Mouse (Mus musculus) kidney, postnatal 0 days (tissue): Measurements from ENCODE around the gene Polrmt. TPM values are rescaled to one million over a fixed set of nuclear protein-coding genes. Genes with fewer than 3 reads are reported as not detected.
"Not testable (repeated sequence)": the region's sequence is repeated elsewhere in the genome, so short reads cannot be mapped to it uniquely, and the experiment has no call there.

ENCODE experiments used
- ATAC-seq: fragments of 200-750 bp; cut with Nextera tagmentation; replicated peaks from 2 replicates; pipeline ENCODE4 v1.8.0; 2017; ENCODE audit warnings: low read depth, moderate number of reproducible peaks, moderate TSS enrichment, moderate library complexity; ENCODE audit not compliant: low FRiP score
- DNase-seq: peaks from one replicate; pipeline ENCODE4 v3.0.0-alpha.2; 2016; ENCODE audit warnings: low spot score
- H3K27ac ChIP-seq: fragments of 300-500 bp; sonication (generic); 2 replicates; pipeline ENCODE4 v1.5.1; 2014; ENCODE audit warnings: mild to moderate bottlenecking
- H3K27me3 ChIP-seq: fragments of 300-500 bp; sonication (generic); 2 replicates; pipeline ENCODE4 v1.6.1; 2014; ENCODE audit warnings: low read length, mixed read lengths; ENCODE audit not compliant: insufficient read depth
- H3K36me3 ChIP-seq: fragments of 300-500 bp; sonication (generic); 2 replicates; pipeline ENCODE4 v1.6.1; 2014; ENCODE audit warnings: low read length, mixed read lengths; ENCODE audit not compliant: insufficient read depth
- H3K4me1 ChIP-seq: fragments of 300-500 bp; sonication (generic); replicated peaks from 2 replicates; pipeline ENCODE4 v1.6.1; 2014; ENCODE audit warnings: antibody characterized with exemption, low read length, mixed read lengths; ENCODE audit not compliant: insufficient read depth
- H3K4me2 ChIP-seq: fragments of 300-500 bp; sonication (generic); 2 replicates; pipeline ENCODE4 v1.6.1; 2014; ENCODE audit warnings: mild to moderate bottlenecking, low read length, moderate library complexity, mixed read lengths
- H3K4me3 ChIP-seq: fragments of 300-500 bp; sonication (generic); replicated peaks from 2 replicates; pipeline ENCODE4 v1.5.1; 2014; ENCODE audit warnings: low read depth, low read length
- H3K9ac ChIP-seq: fragments of 300-500 bp; sonication (generic); 2 replicates; pipeline ENCODE4 v1.6.1; 2014; ENCODE audit warnings: low read depth, low read length
- H3K9me3 ChIP-seq: fragments of 300-500 bp; sonication (generic); replicated peaks from 2 replicates; pipeline ENCODE4 v1.6.1; 2016; ENCODE audit warnings: low read length, inconsistent platforms, mixed read lengths
- CTCF ChIP-seq: IDR thresholded peaks from 2 replicates; pipeline ENCODE4 v1.5.1; 2016; ENCODE audit warnings: antibody characterized with exemption, low read depth, mild to moderate bottlenecking, moderate library complexity
- WGBS: fragments of 180-500 bp; shearing (Covaris S2); extraction: QIAGEN DNeasy Blood & Tissue Kit; methylation state at CpG from one replicate; pipeline ENCODE4 v1.1.7; 2014; 5-methylcytosine and 5-hydroxymethylcytosine counted together
- polyA plus RNA-seq: library from polyadenylated mRNA; unstranded; fragments of >200 nt; fragmentation: Nextera tagmentation; extraction: Ambion mirVana; gene quantifications from 2 replicates; pipeline ENCODE4 v1.2.1, GENCODE M21; 2015

The Polrmt gene
- polyA plus RNA-seq, 1 experiment from 2014 or later: 38.5 TPM

- no peaks in the 10 kb centered on the region for H3K27me3 ChIP-seq
- DNase-seq (no peak), ATAC-seq (no peak)
- H3K4me1 ChIP-seq: peaks cover 20% of the 10 kb centered on the region
- no peak overlapping the region for H3K4me3 ChIP-seq
- H3K27ac ChIP-seq: no peak overlapping the region
- H3K9me3 ChIP-seq: no peaks in the 10 kb centered on the region
- WGBS: 86% methylated on average over 7 of the region's 7 CpGs
- no peak overlapping the region for H3K9ac ChIP-seq
- H3K36me3 ChIP-seq: peaks cover 21% of the 10 kb centered on the region; the same call in 1 of the 2 replicates
- TF ChIP-seq CTCF: no peak
- H3K4me2 ChIP-seq: no peak overlapping the region
Observed at GRCm38 (mm10) chr10:79764234-79764633, 17.9 kb upstream of the Polrmt start.

DNA sequence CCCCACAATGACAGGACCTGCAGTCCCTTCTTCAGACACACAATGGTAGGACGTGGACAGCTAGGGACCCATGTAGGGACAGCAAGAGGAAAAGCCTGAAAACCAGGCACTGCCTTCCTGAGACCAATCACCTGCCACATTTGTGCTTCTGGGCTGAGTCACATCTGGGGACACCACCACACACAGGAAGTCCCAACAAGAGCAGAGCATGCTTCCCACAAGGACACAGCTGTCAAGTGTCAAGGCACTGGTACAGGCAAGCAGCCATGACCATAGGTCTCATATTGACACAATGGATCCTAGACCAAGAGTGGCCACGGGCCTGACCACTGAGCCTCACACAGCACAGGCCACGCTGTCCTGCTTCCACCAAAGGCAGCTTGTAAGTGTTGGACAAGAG is 16.5 kb upstream of the Polrmt start:
- no peak overlapping the region for H3K9ac ChIP-seq
- ATAC-seq (no peak), DNase-seq (no peak)
- no peaks in the 10 kb centered on the region for H3K9me3 ChIP-seq
- H3K4me1 ChIP-seq: peaks cover 15% of the 10 kb centered on the region
- no peak overlapping the region for H3K4me3 ChIP-seq
- peaks cover 34% of the 10 kb centered on the region for H3K36me3 ChIP-seq
- no peak overlapping the region for H3K4me2 ChIP-seq
- TF ChIP-seq CTCF: no peak
- H3K27me3 ChIP-seq: no peaks in the 10 kb centered on the region
- 82% methylated on average over 3 of the region's 3 CpGs for WGBS
- H3K27ac ChIP-seq: no peak overlapping the region

DNA sequence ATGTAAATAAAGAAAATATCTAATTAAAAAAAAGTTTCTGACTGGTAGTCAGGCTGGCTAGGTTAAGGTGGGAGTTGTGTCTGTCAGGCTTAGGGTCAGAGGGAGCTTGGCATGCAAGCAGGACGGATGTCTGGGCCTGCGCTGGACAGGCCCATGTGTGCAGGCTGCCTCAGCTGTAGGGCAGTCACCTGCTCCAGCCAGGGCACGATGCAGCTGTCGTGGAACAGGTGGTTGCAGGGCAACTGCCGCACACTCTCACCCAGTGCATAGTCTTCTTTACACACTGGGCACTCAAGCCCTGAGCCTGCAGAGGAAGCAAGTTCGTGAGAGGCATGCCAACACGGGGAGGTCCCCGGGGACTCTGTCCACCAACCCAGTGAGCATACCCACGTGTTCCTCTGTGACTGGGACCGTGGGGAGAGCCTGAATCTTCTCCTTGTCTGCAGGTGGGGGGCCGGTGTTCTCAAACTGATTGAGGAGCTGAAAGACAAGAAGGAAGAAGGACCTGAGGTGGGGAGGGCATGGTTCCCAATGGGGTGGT is 14.3 kb upstream of the Polrmt start:
- no peak overlapping the region for H3K9ac ChIP-seq
- TF ChIP-seq CTCF: no peak
- H3K36me3 ChIP-seq: peaks cover 42% of the 10 kb centered on the region
- H3K4me2 ChIP-seq: no peak overlapping the region
- H3K27me3 ChIP-seq: no peaks in the 10 kb centered on the region
- no peak overlapping the region for H3K4me3 ChIP-seq
- H3K27ac ChIP-seq: no peak overlapping the region
- H3K4me1 ChIP-seq: peaks cover 9% of the 10 kb centered on the region; the same call in 1 of the 2 replicates
- ATAC-seq (no peak), DNase-seq (no peak)
- WGBS: 89% methylated on average over 11 of the region's 11 CpGs
- H3K9me3 ChIP-seq: no peaks in the 10 kb centered on the region

DNA sequence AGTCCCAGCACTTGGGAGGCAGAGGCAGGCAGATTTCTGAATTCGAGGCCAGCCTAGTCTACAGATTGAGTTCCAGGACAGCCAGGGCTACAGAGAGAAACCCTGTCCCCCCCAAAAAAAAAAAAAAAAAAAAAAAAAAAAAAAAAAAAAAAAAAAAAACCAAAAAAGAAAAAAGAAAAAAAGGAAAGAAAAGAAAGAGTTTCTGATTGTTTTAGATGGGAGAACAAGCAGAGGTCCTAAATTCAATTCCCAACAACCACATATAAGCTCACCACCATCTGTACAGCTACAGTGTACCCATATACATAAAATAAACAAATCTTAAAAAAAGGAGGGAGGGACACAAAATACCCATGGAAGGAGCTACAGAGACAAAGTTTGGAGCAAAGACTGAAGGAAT is 13.3 kb upstream of the Polrmt start:
- H3K4me3 ChIP-seq, H3K9ac ChIP-seq, H3K4me1 ChIP-seq, ATAC-seq, H3K4me2 ChIP-seq, H3K27me3 ChIP-seq, H3K27ac ChIP-seq, DNase-seq, H3K9me3 ChIP-seq: not testable (repeated sequence)
- peaks cover 42% of the 10 kb centered on the region for H3K36me3 ChIP-seq
- WGBS: 95% methylated on average over 1 of the region's 1 CpGs

DNA sequence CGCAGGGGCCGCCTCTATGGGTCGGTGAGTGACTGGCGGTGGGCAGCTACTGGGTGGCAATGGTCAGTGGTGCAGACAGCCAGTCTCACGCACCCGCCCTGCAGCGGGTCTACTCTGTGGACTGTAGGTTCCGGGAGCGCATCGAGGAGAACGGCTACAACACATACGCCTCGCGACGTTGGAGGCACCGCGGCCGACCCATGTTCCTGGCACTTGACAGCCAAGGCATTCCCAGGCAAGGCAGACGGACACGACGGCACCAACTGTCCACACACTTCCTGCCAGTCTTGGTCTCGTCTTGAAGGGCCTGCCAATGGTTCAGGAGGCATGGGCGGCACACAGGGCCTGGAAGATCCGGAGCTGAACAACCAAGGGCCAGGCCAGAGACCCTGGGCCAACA is 10.3 kb upstream of the Polrmt start:
- Histone ChIP-seq H3K4me1 (peaks cover 8% of the 10 kb centered on the region; the same call in 1 of the 2 replicates), H3K27me3 (no peaks in the 10 kb centered on the region), H3K36me3 (peaks cover 36% of the 10 kb centered on the region), H3K9me3 (no peaks in the 10 kb centered on the region), H3K9ac (no peak overlapping the region), H3K4me2 (no peak overlapping the region), H3K4me3 (no peak overlapping the region), H3K27ac (no peak overlapping the region)
- no peak for ATAC-seq
- WGBS: 90% methylated on average over 24 of the region's 24 CpGs
- no peak for DNase-seq
- no peak for TF ChIP-seq CTCF

GRCm38 (mm10) chr10:79755854-79756253 is 9.5 kb upstream of the Polrmt start:
- ATAC-seq: no peak
- peaks cover 8% of the 10 kb centered on the region; the same call in 1 of the 2 replicates for H3K4me1 ChIP-seq
- no peaks in the 10 kb centered on the region for H3K27me3 ChIP-seq
- peaks cover 28% of the 10 kb centered on the region for H3K36me3 ChIP-seq
- H3K4me3 ChIP-seq: no peak overlapping the region
- H3K9ac ChIP-seq: no peak overlapping the region
- no peak for TF ChIP-seq CTCF
- H3K9me3 ChIP-seq: no peaks in the 10 kb centered on the region
- no peak for DNase-seq
- H3K27ac ChIP-seq: no peak overlapping the region
- WGBS: 85% methylated on average over 3 of the region's 3 CpGs
- H3K4me2 ChIP-seq: no peak overlapping the region
